ENCODE assay signal across 7 mouse cellular contexts in the genomic region with DNA sequence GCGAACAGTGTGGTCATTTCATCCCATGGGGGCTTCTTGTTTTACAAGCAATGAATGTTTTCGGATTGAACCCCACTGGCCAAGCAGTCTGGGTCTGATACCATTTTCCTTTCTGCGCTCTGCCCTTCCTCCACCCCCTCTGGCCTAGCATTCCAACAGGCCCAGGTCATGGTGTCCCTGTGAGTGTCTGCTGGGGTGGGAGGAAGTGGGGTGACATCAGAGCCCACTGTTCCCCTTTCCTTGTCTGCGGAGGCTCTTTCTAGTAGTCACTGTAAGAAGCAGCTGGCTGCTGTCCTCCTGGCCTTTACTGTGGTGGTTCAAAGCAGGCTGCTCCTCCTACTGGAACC. TPM values are rescaled to one million over a fixed set of nuclear protein-coding genes. Genes with fewer than 3 reads are reported as not detected.
A peak's percentile ranks its signal among the peaks of the same experiment; 100 is the strongest.
DNase-seq lines count a peak whose midpoint lies in the region; ATAC-seq and TF ChIP-seq lines count a peak whose summit lies in the region.

No protein-coding gene starts in this region.

- H3K79me2 ChIP-seq in heart, adult 2 months (replicated peaks; ENCODE audit: control insufficient read depth, insufficient read depth, low read length), result peaks cover 5% of the 10 kb centered on the region

- intact Hi-C loops in heart, adult 2 months (cut with DNase I), result loop anchor here (10.0 kb wide), 2 partner anchors 313 to 377 kb away; a partner anchor contains a TSS

- TF ChIP-seq CTCF in heart, adult 2 months (IDR thresholded peaks at IDR 0.05), result no peak

- no peak for TF ChIP-seq EP300 in heart, adult 2 months (IDR thresholded peaks at IDR 0.05; ENCODE audit: insufficient read depth, low read depth, low read length)

- DNase-seq in midbrain, embryonic 11.5 days (ENCODE audit: low spot score, missing footprints), result no peak
- DNase-seq in heart, adult 2 months, result peak; percentile 61 to 74
- DNase-seq in cerebellum, postnatal 36 days, result no peak
- DNase-seq in c-Kit-positive CD71-positive TER-119-positive erythroid progenitor cells, embryonic 14.5 days (ENCODE audit: low spot score), result no peak

- peaks cover 17% of the 10 kb centered on the region for H3K4me1 ChIP-seq in midbrain, embryonic 16.5 days (ENCODE audit: control insufficient read depth, insufficient read depth, low read length)
- peaks cover 67% of the 10 kb centered on the region for H3K4me1 ChIP-seq in midbrain, embryonic 11.5 days (ENCODE audit: control insufficient read depth, insufficient read depth, low read length)
- peaks cover 38% of the 10 kb centered on the region for H3K4me1 ChIP-seq in heart, adult 2 months (ENCODE audit: control insufficient read depth, insufficient read depth, low read length)
- peaks cover 62% of the 10 kb centered on the region for H3K4me1 ChIP-seq in kidney, embryonic 16.5 days (ENCODE audit: insufficient read depth, low read length)

- ATAC-seq in midbrain, embryonic 16.5 days, result peak; percentile 23; the same call in 1 of the 2 replicates
- no peak for ATAC-seq in midbrain, embryonic 11.5 days (ENCODE audit: low FRiP score)
- peak; percentile 52 for ATAC-seq in kidney, embryonic 16.5 days (ENCODE audit: low FRiP score, low TSS enrichment)
- ATAC-seq in megakaryocyte progenitor cell, adult 5-6 weeks (replicated peaks; ENCODE audit: poor library complexity), result peak; percentile 82

- H3K27me3 ChIP-seq in midbrain, embryonic 16.5 days (ENCODE audit: control insufficient read depth, insufficient read depth, low read depth, low read length), result peaks cover 5% of the 10 kb centered on the region; the same call in 1 of the 2 replicates
- 0 out of 2 replicates have a peak, but pooled peaks cover 2% of the 10 kb centered on the region for H3K27me3 ChIP-seq in midbrain, embryonic 11.5 days (ENCODE audit: control insufficient read depth, insufficient read depth, low read length)
- H3K27me3 ChIP-seq in heart, adult 2 months (ENCODE audit: control insufficient read depth, insufficient read depth, low read length), result no peaks in the 10 kb centered on the region
- no peaks in the 10 kb centered on the region for H3K27me3 ChIP-seq in kidney, embryonic 16.5 days (ENCODE audit: insufficient read depth, low read length)

- no peaks in the 10 kb centered on the region for H3K36me3 ChIP-seq in midbrain, embryonic 16.5 days (ENCODE audit: control insufficient read depth, insufficient read depth, low read length)
- no peaks in the 10 kb centered on the region for H3K36me3 ChIP-seq in midbrain, embryonic 11.5 days (ENCODE audit: control insufficient read depth, insufficient read depth, low read length)
- no peaks in the 10 kb centered on the region for H3K36me3 ChIP-seq in heart, adult 2 months (ENCODE audit: control insufficient read depth, insufficient read depth, low read length)
- no peaks in the 10 kb centered on the region for H3K36me3 ChIP-seq in kidney, embryonic 16.5 days (ENCODE audit: insufficient read depth, low read length)

- no peaks in the 10 kb centered on the region for H3K9me3 ChIP-seq in midbrain, embryonic 16.5 days (replicated peaks; ENCODE audit: control insufficient read depth, low read length, poor library complexity, severe bottlenecking)
- no peaks in the 10 kb centered on the region for H3K9me3 ChIP-seq in midbrain, embryonic 11.5 days (ENCODE audit: control insufficient read depth, low read length)
- no peaks in the 10 kb centered on the region for H3K9me3 ChIP-seq in kidney, embryonic 16.5 days (ENCODE audit: low read length)

- H3K27ac ChIP-seq in midbrain, embryonic 16.5 days (ENCODE audit: low read length), result peak overlapping the region; percentile 14; the same call in 1 of the 2 replicates
- no peak overlapping the region for H3K27ac ChIP-seq in midbrain, embryonic 11.5 days (ENCODE audit: low read depth, low read length)
- peak overlapping the region; percentile 81 for H3K27ac ChIP-seq in heart, adult 2 months
- H3K27ac ChIP-seq in kidney, embryonic 16.5 days (ENCODE audit: low read length), result peak overlapping the region; percentile 66

- H3K9ac ChIP-seq in midbrain, embryonic 16.5 days (ENCODE audit: low read depth, low read length), result no peak overlapping the region
- H3K9ac ChIP-seq in midbrain, embryonic 11.5 days (ENCODE audit: low read length), result no peak overlapping the region
- peak overlapping the region; percentile 26; the same call in 1 of the 2 replicates for H3K9ac ChIP-seq in heart, adult 2 months (ENCODE audit: low read depth, low read length)
- peak overlapping the region; percentile 50; the same call in 1 of the 2 replicates for H3K9ac ChIP-seq in kidney, embryonic 16.5 days (replicated peaks; ENCODE audit: low read length)

- 61% methylated on average over 4 of the region's 4 CpGs for WGBS in midbrain, embryonic 16.5 days
- WGBS in midbrain, embryonic 11.5 days, result 69% methylated on average over 4 of the region's 4 CpGs
- 26% methylated on average over 4 of the region's 4 CpGs for WGBS in heart, adult 2 months
- WGBS in kidney, embryonic 16.5 days, result 49% methylated on average over 4 of the region's 4 CpGs

- TF ChIP-seq POLR2A in heart, adult 2 months (IDR thresholded peaks at IDR 0.05; ENCODE audit: insufficient read depth, low read depth, low read length), result 0 out of 2 replicates have a peak, but pooled peaks have one; percentile 21

- H3K4me3 ChIP-seq in midbrain, embryonic 16.5 days (ENCODE audit: low read depth, low read length), result no peak overlapping the region
- no peak overlapping the region for H3K4me3 ChIP-seq in midbrain, embryonic 11.5 days (ENCODE audit: low read depth, low read length)
- no peak overlapping the region for H3K4me3 ChIP-seq in heart, adult 2 months
- H3K4me3 ChIP-seq in kidney, embryonic 16.5 days (ENCODE audit: low read length), result no peak overlapping the region

- no peak overlapping the region for H3K4me2 ChIP-seq in midbrain, embryonic 16.5 days (ENCODE audit: low read length)
- no peak overlapping the region for H3K4me2 ChIP-seq in midbrain, embryonic 11.5 days
- 0 out of 2 replicates have a peak overlapping the region, but pooled peaks have one; percentile 7 for H3K4me2 ChIP-seq in kidney, embryonic 16.5 days (replicated peaks; ENCODE audit: low read depth, low read length)

RNA-seq across cellular contexts. Expression of a gene that starts 10.9 kb away (rescaled TPM):
- 4.6 and 5.0 TPM in 2 replicates for polyA plus RNA-seq in midbrain, embryonic 16.5 days (2015; fragmentation: Nextera tagmentation; extraction: Ambion mirVana)
- 15.7 and 16.2 TPM in 2 replicates for polyA plus RNA-seq in midbrain, embryonic 11.5 days (2014; fragmentation: Nextera tagmentation; extraction: Ambion mirVana)
- total RNA-seq in heart, adult 2 months (2021), result 10 to 100 TPM; 17.2 to 20.3 TPM
- 8.1 and 10.1 TPM in 2 replicates for polyA plus RNA-seq in heart, adult 2 months (2012; rRNA removed)
- polyA plus RNA-seq in kidney, embryonic 16.5 days (2015; fragmentation: Nextera tagmentation; extraction: Ambion mirVana), result 8.6 and 9.4 TPM in 2 replicates
- total RNA-seq in megakaryocyte progenitor cell, adult 5-6 weeks (2015), result 9.0 and 10.3 TPM in 2 replicates
- 4.7 and 6.6 TPM in 2 replicates for total RNA-seq in megakaryocyte progenitor cell, adult 5-6 weeks (2017)

Comparison
In these comparisons a context has a peak if more than half of its experiments do, and no peak if none do; other contexts are left out.
1. H3K9ac ChIP-seq: peak in heart, adult 2 months (single experiment) and kidney, embryonic 16.5 days (single experiment); none in midbrain, embryonic 16.5 days (single experiment) and midbrain, embryonic 11.5 days (single experiment).
2. DNase-seq: peak in heart, adult 2 months (2 of 2); none in midbrain, embryonic 11.5 days (single experiment), cerebellum, postnatal 36 days (0 of 2) and c-Kit-positive CD71-positive TER-119-positive erythroid progenitor cells, embryonic 14.5 days (single experiment).